Mouse (Mus musculus) kidney, adult 2 months (tissue): Measurements from ENCODE around the gene Myoz2. TPM values are rescaled to one million over a fixed set of nuclear protein-coding genes. Genes with fewer than 3 reads are reported as not detected.

Experiments used
- DNase-seq: peaks from one replicate; pipeline ENCODE4 v3.0.0; 2021
- H3K27ac ChIP-seq: fragments of 200-500 bp; 2 replicates; pipeline ENCODE4 v1.5.1; 2012; ENCODE audit warnings: low read depth, low read length, control low read depth, inconsistent platforms; ENCODE audit not compliant: insufficient read depth
- H3K27me3 ChIP-seq: fragments of 200-500 bp; replicated peaks from 2 replicates; pipeline ENCODE4 v1.6.1; 2012; ENCODE audit warnings: mild to moderate bottlenecking, moderate library complexity, low read length, inconsistent platforms; ENCODE audit not compliant: control insufficient read depth, insufficient read depth
- H3K36me3 ChIP-seq: fragments of 200-500 bp; 2 replicates; pipeline ENCODE4 v1.6.1; 2012; ENCODE audit warnings: mild to moderate bottlenecking, moderate library complexity, low read length, inconsistent platforms; ENCODE audit not compliant: control insufficient read depth, insufficient read depth
- H3K4me1 ChIP-seq: fragments of 200-500 bp; 2 replicates; pipeline ENCODE4 v1.6.1; 2011; ENCODE audit warnings: low read length; ENCODE audit not compliant: control insufficient read depth, insufficient read depth
- H3K4me3 ChIP-seq: fragments of 200-500 bp; 2 replicates; pipeline ENCODE4 v1.5.1; 2011; ENCODE audit warnings: mild to moderate bottlenecking, low read depth, low read length, control low read depth; ENCODE audit not compliant: insufficient read depth
- CTCF ChIP-seq: fragments of 200-500 bp; conservative IDR thresholded peaks from 2 replicates; pipeline ENCODE4 v1.5.1; 2011; ENCODE audit warnings: low read depth, mild to moderate bottlenecking, control low read depth, low read length, moderate library complexity, mixed read lengths; ENCODE audit not compliant: insufficient read depth, insufficient read length
- POLR2A ChIP-seq: fragments of 200-500 bp; IDR thresholded peaks from one replicate; pipeline ENCODE4 v1.6.1; 2011; ENCODE audit warnings: low read depth, low read length, control low read depth
- WGBS: fragments of 180-500 bp; shearing (Covaris S2); methylation state at CpG from one replicate; pipeline ENCODE4 v1.1.7; 2018; 5-methylcytosine and 5-hydroxymethylcytosine counted together
- polyA plus RNA-seq: library from polyadenylated mRNA; depleted of rRNA; stranded (reverse); fragments of >200 nt; gene quantifications from 2 replicates; pipeline ENCODE4 v1.2.3, GENCODE M21; 2012

The Myoz2 gene
- polyA plus RNA-seq, 1 experiment = 3.8 TPM

DNA sequence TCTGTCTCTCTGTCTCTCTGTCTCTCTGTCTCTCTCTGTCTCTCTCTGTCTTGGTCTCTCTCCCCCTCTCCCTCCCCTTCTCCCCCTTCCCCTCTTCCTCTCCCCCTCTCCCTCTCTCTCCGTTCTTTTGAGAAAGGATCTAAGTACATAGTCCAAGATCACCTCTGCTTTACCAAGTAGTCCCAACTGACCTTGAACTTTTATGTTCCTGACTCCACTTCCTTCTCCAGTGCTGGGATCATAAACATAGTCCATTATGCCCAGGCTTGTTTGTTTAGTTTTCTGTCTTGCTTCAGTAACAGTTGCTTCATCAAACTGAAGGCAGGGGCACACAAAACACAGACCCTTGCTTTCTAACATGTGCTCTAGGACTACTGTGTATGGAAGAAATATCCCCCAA is 37.7 kb upstream of the Myoz2 start:
- WGBS = no CpG with 5 or more reads among the region's 1 CpGs
- no peak overlapping the region for H3K4me3 ChIP-seq
- peaks cover 6% of the 10 kb centered on the region; the same call in 1 of the 2 replicates for H3K4me1 ChIP-seq
- H3K36me3 ChIP-seq = no peaks in the 10 kb centered on the region
- peak overlapping the region; percentile 41 for H3K27ac ChIP-seq
- DNase-seq = no peak
- H3K27me3 ChIP-seq = no peaks in the 10 kb centered on the region
- no peak for TF ChIP-seq POLR2A
- no peak for TF ChIP-seq CTCF

DNA sequence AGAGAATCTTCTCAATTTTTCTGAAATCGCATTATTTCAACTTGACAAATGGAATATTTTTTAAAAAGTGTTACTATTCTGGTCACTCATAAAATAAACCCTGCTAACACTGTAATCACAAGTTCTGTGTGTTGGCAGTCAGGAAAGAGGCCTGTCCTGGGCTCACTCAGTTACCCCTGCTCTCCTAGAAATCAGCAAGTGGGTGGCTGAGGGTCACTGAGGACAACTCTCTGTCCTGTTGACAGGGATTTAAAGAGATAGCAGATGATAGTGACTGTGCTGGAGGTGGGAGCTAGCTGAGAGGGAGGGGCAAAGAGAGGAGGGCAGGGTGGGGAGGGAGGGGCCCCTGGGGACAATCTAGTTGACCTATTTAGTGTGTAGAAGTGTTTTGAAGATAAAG is 36.2 kb upstream of the Myoz2 start:
- Histone ChIP-seq H3K4me3 (no peak overlapping the region), H3K27ac (no peak overlapping the region), H3K36me3 (no peaks in the 10 kb centered on the region), H3K27me3 (no peaks in the 10 kb centered on the region), H3K4me1 (peaks cover 7% of the 10 kb centered on the region; the same call in 1 of the 2 replicates)
- 85% methylated on average over 1 of the region's 1 CpGs for WGBS
- DNase-seq = no peak
- TF ChIP-seq CTCF (no peak), POLR2A (no peak)

DNA sequence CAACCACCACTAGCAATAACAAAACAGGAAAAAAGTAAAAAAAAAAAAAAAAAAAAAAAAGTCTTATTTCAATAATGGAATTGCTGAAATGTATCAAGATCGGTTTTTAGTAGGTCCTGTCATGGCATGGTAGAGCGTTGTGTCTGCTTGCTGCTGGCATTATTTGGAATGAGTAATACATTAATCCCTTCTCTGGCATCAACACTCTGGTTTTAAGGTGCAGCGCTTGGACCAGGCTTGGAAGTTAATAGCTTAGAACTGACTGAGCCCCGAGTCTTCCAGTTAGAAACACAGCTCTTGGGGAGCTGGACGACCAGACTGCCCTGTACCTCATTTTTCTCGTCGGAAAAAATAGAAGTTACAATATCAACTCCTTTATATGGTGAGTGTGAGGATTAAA is 32.0 kb upstream of the Myoz2 start:
- Histone ChIP-seq H3K27me3 (no peaks in the 10 kb centered on the region), H3K27ac (no peak overlapping the region), H3K4me1 (peaks cover 7% of the 10 kb centered on the region; the same call in 1 of the 2 replicates), H3K36me3 (no peaks in the 10 kb centered on the region), H3K4me3 (no peak overlapping the region)
- WGBS = 62% methylated on average over 7 of the region's 7 CpGs
- DNase-seq = peak; percentile 64
- no peak for TF ChIP-seq CTCF
- no peak for TF ChIP-seq POLR2A

DNA sequence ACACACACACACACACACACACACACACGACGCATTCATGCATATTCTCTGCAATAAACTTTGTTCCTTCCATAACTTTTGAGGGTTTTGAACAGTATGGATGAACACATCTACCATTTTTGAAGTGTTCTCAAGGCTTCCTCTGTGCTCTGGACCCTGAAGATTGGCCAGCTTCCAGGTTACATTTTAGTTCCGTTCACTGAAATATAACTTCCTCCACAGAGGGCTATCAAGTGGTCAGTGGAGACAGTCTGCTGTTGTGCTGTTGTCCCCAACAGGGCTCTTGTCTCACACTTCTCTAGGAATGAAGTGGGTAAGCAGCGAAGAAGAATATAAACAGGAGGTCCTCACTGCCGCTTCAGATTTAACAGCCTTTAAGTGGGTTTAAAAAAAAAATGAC is 30.7 kb upstream of the Myoz2 start:
- Histone ChIP-seq H3K4me3 (no peak overlapping the region), H3K4me1 (peaks cover 7% of the 10 kb centered on the region; the same call in 1 of the 2 replicates), H3K27ac (no peak overlapping the region), H3K36me3 (no peaks in the 10 kb centered on the region), H3K27me3 (no peaks in the 10 kb centered on the region)
- WGBS = 65% methylated on average over 5 of the region's 5 CpGs
- TF ChIP-seq CTCF = no peak
- no peak for TF ChIP-seq POLR2A
- DNase-seq = peak; percentile 33

DNA sequence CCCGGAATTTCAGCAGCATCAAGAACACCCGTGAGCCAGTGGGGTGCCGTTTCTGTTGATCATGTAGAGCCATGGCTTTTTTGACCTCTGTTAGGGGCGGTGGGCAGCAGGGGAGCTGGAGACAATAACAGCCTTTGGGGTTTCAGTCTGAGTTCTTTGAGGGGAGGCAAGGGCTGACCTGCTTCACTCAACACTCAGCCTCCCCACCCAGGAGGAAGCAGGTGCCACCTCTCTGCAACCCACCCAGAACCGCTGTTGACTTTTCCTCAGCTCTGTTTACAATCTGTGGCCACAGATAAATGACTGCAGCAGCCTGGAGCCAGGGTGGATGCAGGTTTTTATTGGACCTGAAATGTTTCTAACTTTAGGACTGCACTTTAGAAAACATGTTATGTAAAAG is 29.4 kb upstream of the Myoz2 start:
- Histone ChIP-seq H3K27me3 (no peaks in the 10 kb centered on the region), H3K4me1 (peaks cover 7% of the 10 kb centered on the region; the same call in 1 of the 2 replicates), H3K36me3 (no peaks in the 10 kb centered on the region), H3K4me3 (no peak overlapping the region), H3K27ac (no peak overlapping the region)
- WGBS = 58% methylated on average over 5 of the region's 5 CpGs
- TF ChIP-seq POLR2A (no peak), CTCF (no peak)
- DNase-seq = no peak

DNA sequence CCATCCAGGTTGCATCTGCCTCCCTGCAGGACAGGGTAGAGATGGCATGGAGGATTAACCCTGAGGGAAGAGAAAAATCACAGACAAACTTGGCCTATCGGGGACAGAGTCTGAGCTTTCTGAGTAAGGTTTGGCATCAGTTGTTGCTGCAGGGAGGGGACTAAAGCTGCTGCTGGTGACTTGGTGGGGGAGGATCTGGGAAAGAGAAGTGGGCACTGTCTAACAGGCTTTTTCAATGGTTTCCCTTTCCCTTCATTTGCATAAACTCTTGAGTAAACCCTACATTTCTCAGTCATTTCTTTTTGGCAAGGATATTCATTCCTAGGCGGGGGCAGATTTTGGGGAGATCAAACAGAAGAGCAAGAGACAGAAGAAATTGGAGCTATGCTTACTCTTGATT is 27.1 kb upstream of the Myoz2 start:
- WGBS = 77% methylated on average over 2 of the region's 2 CpGs
- no peak for DNase-seq
- peaks cover 7% of the 10 kb centered on the region; the same call in 1 of the 2 replicates for H3K4me1 ChIP-seq
- TF ChIP-seq CTCF (no peak), POLR2A (no peak)
- H3K27ac ChIP-seq = no peak overlapping the region
- H3K4me3 ChIP-seq = no peak overlapping the region
- no peaks in the 10 kb centered on the region for H3K27me3 ChIP-seq
- no peaks in the 10 kb centered on the region for H3K36me3 ChIP-seq

DNA sequence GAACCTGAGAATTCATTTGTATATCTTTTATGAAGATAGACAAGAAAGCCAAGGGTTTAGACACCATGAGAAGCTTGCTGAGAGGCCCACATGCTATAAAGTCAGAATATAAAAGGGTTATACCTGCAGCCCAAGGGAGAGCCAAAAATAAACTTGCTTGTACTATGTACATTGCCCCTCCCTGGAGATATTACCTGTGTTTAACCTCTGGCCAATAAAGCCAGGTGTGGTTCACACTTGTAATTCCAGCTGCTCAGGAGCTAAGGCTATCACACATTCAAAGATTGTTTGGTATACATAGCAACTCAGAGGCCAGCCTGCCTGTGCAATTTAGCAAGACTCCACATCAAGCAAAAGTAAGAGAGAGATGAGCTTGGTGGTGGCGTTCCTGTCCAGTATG is 24.0 kb upstream of the Myoz2 start:
- peaks cover 6% of the 10 kb centered on the region; the same call in 1 of the 2 replicates for H3K4me1 ChIP-seq
- no peak overlapping the region for H3K27ac ChIP-seq
- TF ChIP-seq POLR2A (no peak), CTCF (no peak)
- no peaks in the 10 kb centered on the region for H3K27me3 ChIP-seq
- no peak overlapping the region for H3K4me3 ChIP-seq
- 93% methylated on average over 1 of the region's 1 CpGs for WGBS
- no peak for DNase-seq
- no peaks in the 10 kb centered on the region for H3K36me3 ChIP-seq
